Mouse (Mus musculus) liver, adult 2 months (tissue): ENCODE measurements around the gene Fgfr2.

Experiments used
- CTCF ChIP-seq: fragments of 200-500 bp; IDR thresholded peaks from 2 replicates; pipeline ENCODE4 v1.5.1; 2011; ENCODE audit warnings: low read depth, low read length, control low read depth
- POLR2A ChIP-seq: fragments of 200-500 bp; IDR thresholded peaks from 2 replicates; pipeline ENCODE4 v1.6.1; 2011; ENCODE audit warnings: low read length, control low read depth; ENCODE audit not compliant: insufficient read depth; ENCODE audit errors: extremely low read depth

DNA sequence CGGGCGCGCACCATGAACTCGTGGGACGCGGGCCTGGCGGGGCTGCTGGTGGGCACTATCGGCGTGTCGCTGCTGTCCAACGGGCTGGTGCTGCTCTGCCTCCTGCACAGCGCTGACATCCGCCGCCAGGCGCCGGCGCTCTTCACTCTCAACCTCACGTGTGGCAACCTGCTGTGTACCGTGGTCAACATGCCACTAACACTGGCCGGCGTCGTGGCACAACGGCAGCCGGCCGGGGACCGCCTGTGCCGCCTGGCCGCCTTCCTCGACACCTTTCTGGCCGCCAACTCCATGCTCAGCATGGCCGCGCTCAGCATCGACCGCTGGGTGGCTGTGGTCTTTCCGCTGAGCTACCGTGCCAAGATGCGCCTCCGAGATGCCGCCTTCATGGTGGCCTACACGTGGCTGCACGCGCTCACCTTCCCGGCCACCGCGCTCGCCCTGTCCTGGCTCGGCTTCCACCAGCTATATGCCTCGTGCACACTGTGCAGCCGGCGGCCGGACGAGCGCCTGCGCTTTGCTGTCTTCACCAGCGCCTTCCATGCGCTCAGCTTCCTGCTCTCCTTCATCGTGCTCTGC, 1156.1 kb downstream of the Fgfr2 start:
- TF ChIP-seq POLR2A (no peak), CTCF (no peak)
